Mouse (Mus musculus): Measurements from ENCODE around the gene Gm5767. TPM values are rescaled to one million over a fixed set of nuclear protein-coding genes. Genes with fewer than 3 reads are reported as not detected.

Gene Gm5767
- total RNA-seq, 1 experiment = not detected

GRCm38 (mm10) chr16:8685087-8685486, 4.5 kb downstream of the Gm5767 start:
- H3K4me3 ChIP-seq (ENCODE audit: insufficient read depth in 1 of 2, low read depth in 1 of 2, low read length in 2 of 2, poor library complexity in 1 of 2, severe bottlenecking in 1 of 2) = no peak overlapping the region
- H3K9me3 ChIP-seq (ENCODE audit: control insufficient read depth, insufficient read depth, low read depth, low read length) = no peaks in the 10 kb centered on the region
- H3K36me3 ChIP-seq (ENCODE audit: control insufficient read depth, insufficient read depth, low read length, poor library complexity, severe bottlenecking) = peaks cover 40% of the 10 kb centered on the region
- H3K9ac ChIP-seq (ENCODE audit: insufficient read depth, low read depth, low read length, poor library complexity, severe bottlenecking) = no peak overlapping the region
- DNase-seq (ENCODE audit: low read depth, low spot score) = no peak
- H3K27ac ChIP-seq (ENCODE audit: insufficient read depth, low read depth, low read length, poor library complexity, severe bottlenecking) = no peak overlapping the region
- peaks cover 0 to 9% of the 10 kb centered on the region in 2 experiments; a peak in 2 of 4 replicates for H3K4me1 ChIP-seq (ENCODE audit: control insufficient read depth in 2 of 2, insufficient read depth in 2 of 2, low read length in 2 of 2, poor library complexity in 1 of 2)
- in situ Hi-C loops (cut with MboI; ENCODE audit: low sequenced_read_pairs in 2 of 2, unreplicated experiment in 2 of 2) = no loop called here
- TF ChIP-seq ZC3H11A (IDR thresholded peaks at IDR 0.05; ENCODE audit: borderline replicate concordance, low read depth, low read length) (no peak), MAFK (IDR thresholded peaks at IDR 0.05; ENCODE audit: insufficient read depth, low read depth, low read length) (no peak), CHD2 (IDR thresholded peaks at IDR 0.05; ENCODE audit: low read depth, low read length) (no peak), HCFC1 (IDR thresholded peaks at IDR 0.05; ENCODE audit: borderline replicate concordance, insufficient read depth, low read length) (no peak), ZNF384 (IDR thresholded peaks at IDR 0.05; ENCODE audit: low read depth, low read length) (no peak)

GRCm38 (mm10) chr16:8686121-8686870, 5.7 kb downstream of the Gm5767 start:
- Histone ChIP-seq H3K4me1 (ENCODE audit: control insufficient read depth in 2 of 2, insufficient read depth in 2 of 2, low read length in 2 of 2, poor library complexity in 1 of 2) (peaks cover 0 to 9% of the 10 kb centered on the region in 2 experiments; a peak in 2 of 4 replicates), H3K4me3 (ENCODE audit: insufficient read depth in 1 of 2, low read depth in 1 of 2, low read length in 2 of 2, poor library complexity in 1 of 2, severe bottlenecking in 1 of 2) (no peak overlapping the region), H3K9ac (ENCODE audit: insufficient read depth, low read depth, low read length, poor library complexity, severe bottlenecking) (no peak overlapping the region), H3K36me3 (ENCODE audit: control insufficient read depth, insufficient read depth, low read length, poor library complexity, severe bottlenecking) (peaks cover 50% of the 10 kb centered on the region), H3K27ac (ENCODE audit: insufficient read depth, low read depth, low read length, poor library complexity, severe bottlenecking) (no peak overlapping the region), H3K9me3 (ENCODE audit: control insufficient read depth, insufficient read depth, low read depth, low read length) (no peaks in the 10 kb centered on the region)
- in situ Hi-C loops (cut with MboI; ENCODE audit: low sequenced_read_pairs in 2 of 2, unreplicated experiment in 2 of 2) = no loop called here
- TF ChIP-seq ZNF384 (IDR thresholded peaks at IDR 0.05; ENCODE audit: low read depth, low read length) = no peak
- peak; percentile 57; the same call in 1 of the 2 replicates for TF ChIP-seq ZC3H11A (IDR thresholded peaks at IDR 0.05; ENCODE audit: borderline replicate concordance, low read depth, low read length)
- no peak for TF ChIP-seq HCFC1 (IDR thresholded peaks at IDR 0.05; ENCODE audit: borderline replicate concordance, insufficient read depth, low read length)
- DNase-seq (ENCODE audit: low read depth, low spot score) = peak; percentile 69

- no peak overlapping the region for H3K4me3 ChIP-seq (ENCODE audit: insufficient read depth in 1 of 2, low read depth in 1 of 2, low read length in 2 of 2, poor library complexity in 1 of 2, severe bottlenecking in 1 of 2)
- H3K4me1 ChIP-seq (ENCODE audit: control insufficient read depth in 2 of 2, insufficient read depth in 2 of 2, low read length in 2 of 2, poor library complexity in 1 of 2) = peaks cover 0 to 9% of the 10 kb centered on the region in 2 experiments; a peak in 2 of 4 replicates
- TF ChIP-seq ZC3H11A (IDR thresholded peaks at IDR 0.05; ENCODE audit: borderline replicate concordance, low read depth, low read length) (no peak), MAFK (IDR thresholded peaks at IDR 0.05; ENCODE audit: insufficient read depth, low read depth, low read length) (no peak), HCFC1 (IDR thresholded peaks at IDR 0.05; ENCODE audit: borderline replicate concordance, insufficient read depth, low read length) (no peak), ZNF384 (IDR thresholded peaks at IDR 0.05; ENCODE audit: low read depth, low read length) (no peak), CHD2 (IDR thresholded peaks at IDR 0.05; ENCODE audit: low read depth, low read length) (no peak)
- H3K9ac ChIP-seq (ENCODE audit: insufficient read depth, low read depth, low read length, poor library complexity, severe bottlenecking) = no peak overlapping the region
- no peaks in the 10 kb centered on the region for H3K9me3 ChIP-seq (ENCODE audit: control insufficient read depth, insufficient read depth, low read depth, low read length)
- no peak for DNase-seq (ENCODE audit: low read depth, low spot score)
- in situ Hi-C loops (cut with MboI; ENCODE audit: low sequenced_read_pairs in 2 of 2, unreplicated experiment in 2 of 2) = no loop called here
- H3K36me3 ChIP-seq (ENCODE audit: control insufficient read depth, insufficient read depth, low read length, poor library complexity, severe bottlenecking) = peaks cover 56% of the 10 kb centered on the region
- H3K27ac ChIP-seq (ENCODE audit: insufficient read depth, low read depth, low read length, poor library complexity, severe bottlenecking) = no peak overlapping the region
These were observed 6.4 kb downstream of the Gm5767 start for GRCm38 (mm10) chr16:8686871-8687535.

GRCm38 (mm10) chr16:8687559-8688112, 7.1 kb downstream of the Gm5767 start:
- Histone ChIP-seq H3K4me1 (ENCODE audit: control insufficient read depth in 2 of 2, insufficient read depth in 2 of 2, low read length in 2 of 2, poor library complexity in 1 of 2) (peaks cover 0 to 9% of the 10 kb centered on the region in 2 experiments; a peak in 2 of 4 replicates), H3K36me3 (ENCODE audit: control insufficient read depth, insufficient read depth, low read length, poor library complexity, severe bottlenecking) (peaks cover 59% of the 10 kb centered on the region), H3K4me3 (ENCODE audit: insufficient read depth in 1 of 2, low read depth in 1 of 2, low read length in 2 of 2, poor library complexity in 1 of 2, severe bottlenecking in 1 of 2) (no peak overlapping the region), H3K9ac (ENCODE audit: insufficient read depth, low read depth, low read length, poor library complexity, severe bottlenecking) (no peak overlapping the region), H3K9me3 (ENCODE audit: control insufficient read depth, insufficient read depth, low read depth, low read length) (no peaks in the 10 kb centered on the region), H3K27ac (ENCODE audit: insufficient read depth, low read depth, low read length, poor library complexity, severe bottlenecking) (no peak overlapping the region)
- no peak for TF ChIP-seq ZC3H11A (IDR thresholded peaks at IDR 0.05; ENCODE audit: borderline replicate concordance, low read depth, low read length)
- no peak for TF ChIP-seq ZNF384 (IDR thresholded peaks at IDR 0.05; ENCODE audit: low read depth, low read length)
- no peak for TF ChIP-seq CHD2 (IDR thresholded peaks at IDR 0.05; ENCODE audit: low read depth, low read length)
- TF ChIP-seq MAFK (IDR thresholded peaks at IDR 0.05; ENCODE audit: insufficient read depth, low read depth, low read length) = no peak
- no peak for TF ChIP-seq HCFC1 (IDR thresholded peaks at IDR 0.05; ENCODE audit: borderline replicate concordance, insufficient read depth, low read length)
- no peak for DNase-seq (ENCODE audit: low read depth, low spot score)
- in situ Hi-C loops (cut with MboI; ENCODE audit: low sequenced_read_pairs in 2 of 2, unreplicated experiment in 2 of 2) = no loop called here
